Mouse (Mus musculus): ENCODE results near the gene Senp2. TPM values are rescaled to one million over a fixed set of nuclear protein-coding genes. Genes with fewer than 3 reads are reported as not detected.

Senp2 gene
- 47.7 and 49.4 TPM in 2 replicates for polyA plus RNA-seq (2015; fragmentation: Nextera tagmentation; extraction: Ambion mirVana)

GRCm38 (mm10) chr16:22009099-22009584 is at the start of gene Senp2:
Senp2 (plus strand) TSS chr16:22009484.
- peak within 1 kb of the TSS; percentile 85 for H3K9ac ChIP-seq (ENCODE audit: low read depth, low read length)
- H3K27me3 ChIP-seq (ENCODE audit: control insufficient read depth, insufficient read depth, low read depth, low read length): no peaks in the 10 kb centered on the region
- H3K9me3 ChIP-seq (replicated peaks; ENCODE audit: control insufficient read depth, low read length, poor library complexity, severe bottlenecking): no peaks in the 10 kb centered on the region
- H3K36me3 ChIP-seq (ENCODE audit: control insufficient read depth, insufficient read depth, low read length): no peaks in the 10 kb centered on the region
- ATAC-seq: peak; percentile 100
- peak within 1 kb of the TSS; percentile 81 for H3K27ac ChIP-seq (ENCODE audit: low read length)
- WGBS: under 1% methylated on average over 40 of the region's 45 CpGs
- H3K4me3 ChIP-seq (ENCODE audit: low read depth, low read length): peak within 1 kb of the TSS; percentile 99
- peaks cover 12% of the 10 kb centered on the region for H3K4me1 ChIP-seq (ENCODE audit: control insufficient read depth, insufficient read depth, low read length)
- H3K4me2 ChIP-seq (ENCODE audit: low read length): peak within 1 kb of the TSS; percentile 78

GRCm38 (mm10) chr16:21965576-21965975 is 43.7 kb upstream of the Senp2 start:
- H3K36me3 ChIP-seq (ENCODE audit: control insufficient read depth, insufficient read depth, low read length): no peaks in the 10 kb centered on the region
- no peak for ATAC-seq
- WGBS: 86% methylated on average over 3 of the region's 3 CpGs

GRCm38 (mm10) chr16:21969874-21970273 is 39.4 kb upstream of the Senp2 start:
- no peak overlapping the region for H3K4me3 ChIP-seq (ENCODE audit: low read depth, low read length)
- no peaks in the 10 kb centered on the region for H3K36me3 ChIP-seq (ENCODE audit: control insufficient read depth, insufficient read depth, low read length)
- H3K4me1 ChIP-seq (ENCODE audit: control insufficient read depth, insufficient read depth, low read length): no peaks in the 10 kb centered on the region
- H3K4me2 ChIP-seq (ENCODE audit: low read length): no peak overlapping the region
- WGBS: 88% methylated on average over 3 of the region's 5 CpGs
- H3K9ac ChIP-seq (ENCODE audit: low read depth, low read length): no peak overlapping the region
- H3K27ac ChIP-seq (ENCODE audit: low read length): no peak overlapping the region
- no peak for ATAC-seq
- no peaks in the 10 kb centered on the region for H3K9me3 ChIP-seq (replicated peaks; ENCODE audit: control insufficient read depth, low read length, poor library complexity, severe bottlenecking)
- H3K27me3 ChIP-seq (ENCODE audit: control insufficient read depth, insufficient read depth, low read depth, low read length): no peaks in the 10 kb centered on the region

More at GRCm38 (mm10) chr16:21965576-21965975, 43.7 kb upstream of the Senp2 start:
- Histone ChIP-seq H3K9me3 (replicated peaks; ENCODE audit: control insufficient read depth, low read length, poor library complexity, severe bottlenecking) (no peaks in the 10 kb centered on the region), H3K27me3 (ENCODE audit: control insufficient read depth, insufficient read depth, low read depth, low read length) (no peaks in the 10 kb centered on the region), H3K4me2 (ENCODE audit: low read length) (no peak overlapping the region), H3K9ac (ENCODE audit: low read depth, low read length) (no peak overlapping the region), H3K4me3 (ENCODE audit: low read depth, low read length) (no peak overlapping the region), H3K4me1 (ENCODE audit: control insufficient read depth, insufficient read depth, low read length) (no peaks in the 10 kb centered on the region), H3K27ac (ENCODE audit: low read length) (no peak overlapping the region)

DNA sequence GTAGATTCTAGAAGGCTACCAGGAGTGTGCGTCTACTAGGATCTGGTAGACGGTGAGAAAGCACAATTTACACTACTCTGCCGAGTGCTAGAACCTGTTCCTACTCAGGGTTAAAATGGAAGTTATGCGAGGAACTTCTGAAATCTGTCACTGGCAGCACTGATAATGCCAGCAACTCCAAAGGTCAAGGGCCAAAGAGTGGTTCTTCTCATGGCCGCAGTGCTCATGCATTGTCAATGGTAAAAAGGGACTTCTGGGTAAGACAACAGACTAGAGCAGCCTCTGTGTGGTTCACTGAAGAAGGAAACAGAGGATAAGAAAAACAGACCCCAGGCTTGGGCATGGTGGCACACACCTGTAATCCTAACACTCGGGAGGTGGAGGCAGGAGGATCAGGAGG is 38.7 kb upstream of the Senp2 start:
- H3K27ac ChIP-seq (ENCODE audit: low read length): no peak overlapping the region
- WGBS: 94% methylated on average over 6 of the region's 6 CpGs
- no peak for ATAC-seq
- no peak overlapping the region for H3K4me2 ChIP-seq (ENCODE audit: low read length)
- no peak overlapping the region for H3K9ac ChIP-seq (ENCODE audit: low read depth, low read length)
- H3K4me3 ChIP-seq (ENCODE audit: low read depth, low read length): no peak overlapping the region
- no peaks in the 10 kb centered on the region for H3K27me3 ChIP-seq (ENCODE audit: control insufficient read depth, insufficient read depth, low read depth, low read length)
- H3K9me3 ChIP-seq (replicated peaks; ENCODE audit: control insufficient read depth, low read length, poor library complexity, severe bottlenecking): no peaks in the 10 kb centered on the region
- no peaks in the 10 kb centered on the region for H3K4me1 ChIP-seq (ENCODE audit: control insufficient read depth, insufficient read depth, low read length)
- no peaks in the 10 kb centered on the region for H3K36me3 ChIP-seq (ENCODE audit: control insufficient read depth, insufficient read depth, low read length)

DNA sequence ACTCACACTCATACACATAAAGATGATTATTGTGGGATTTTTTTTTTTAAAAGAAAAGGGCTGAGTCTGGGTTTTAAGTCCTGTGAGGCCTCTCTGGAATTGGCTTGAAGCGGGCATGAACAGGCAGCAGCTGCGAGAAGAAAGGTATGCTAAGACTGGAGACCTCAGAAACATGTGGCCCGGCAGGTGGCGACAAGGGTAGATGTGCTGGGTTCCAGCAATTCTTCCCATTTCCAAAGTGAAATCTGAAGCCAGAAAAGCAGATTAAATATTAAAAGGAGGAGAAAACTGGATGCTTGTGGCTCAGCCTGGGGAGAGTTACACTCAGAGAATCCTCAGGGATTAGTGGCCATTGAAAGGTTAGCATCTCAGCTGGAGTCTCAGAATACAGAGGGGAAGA is 37.8 kb upstream of the Senp2 start:
- WGBS: 37% methylated on average over 4 of the region's 4 CpGs
- H3K4me1 ChIP-seq (ENCODE audit: control insufficient read depth, insufficient read depth, low read length): no peaks in the 10 kb centered on the region
- no peaks in the 10 kb centered on the region for H3K9me3 ChIP-seq (replicated peaks; ENCODE audit: control insufficient read depth, low read length, poor library complexity, severe bottlenecking)
- H3K27ac ChIP-seq (ENCODE audit: low read length): no peak overlapping the region
- ATAC-seq: no peak
- no peaks in the 10 kb centered on the region for H3K27me3 ChIP-seq (ENCODE audit: control insufficient read depth, insufficient read depth, low read depth, low read length)
- no peaks in the 10 kb centered on the region for H3K36me3 ChIP-seq (ENCODE audit: control insufficient read depth, insufficient read depth, low read length)
- no peak overlapping the region for H3K9ac ChIP-seq (ENCODE audit: low read depth, low read length)
- H3K4me2 ChIP-seq (ENCODE audit: low read length): no peak overlapping the region
- H3K4me3 ChIP-seq (ENCODE audit: low read depth, low read length): no peak overlapping the region

- no peak for ATAC-seq
- no peaks in the 10 kb centered on the region for H3K27me3 ChIP-seq (ENCODE audit: control insufficient read depth, insufficient read depth, low read depth, low read length)
- under 1% methylated on average over 16 of the region's 16 CpGs for WGBS
- H3K9ac ChIP-seq (ENCODE audit: low read depth, low read length): peak overlapping the region; percentile 27; the same call in 1 of the 2 replicates
- H3K27ac ChIP-seq (ENCODE audit: low read length): no peak overlapping the region
- no peaks in the 10 kb centered on the region for H3K36me3 ChIP-seq (ENCODE audit: control insufficient read depth, insufficient read depth, low read length)
- no peaks in the 10 kb centered on the region for H3K4me1 ChIP-seq (ENCODE audit: control insufficient read depth, insufficient read depth, low read length)
- H3K9me3 ChIP-seq (replicated peaks; ENCODE audit: control insufficient read depth, low read length, poor library complexity, severe bottlenecking): no peaks in the 10 kb centered on the region
- no peak overlapping the region for H3K4me3 ChIP-seq (ENCODE audit: low read depth, low read length)
- peak overlapping the region; percentile 43 for H3K4me2 ChIP-seq (ENCODE audit: low read length)
Observed at GRCm38 (mm10) chr16:21976203-21976602, 33.1 kb upstream of the Senp2 start.

- no peak overlapping the region for H3K4me3 ChIP-seq (ENCODE audit: low read depth, low read length)
- no peak overlapping the region for H3K9ac ChIP-seq (ENCODE audit: low read depth, low read length)
- no peak overlapping the region for H3K4me2 ChIP-seq (ENCODE audit: low read length)
- H3K36me3 ChIP-seq (ENCODE audit: control insufficient read depth, insufficient read depth, low read length): no peaks in the 10 kb centered on the region
- no peak for ATAC-seq
- H3K9me3 ChIP-seq (replicated peaks; ENCODE audit: control insufficient read depth, low read length, poor library complexity, severe bottlenecking): no peaks in the 10 kb centered on the region
- no peak overlapping the region for H3K27ac ChIP-seq (ENCODE audit: low read length)
- H3K4me1 ChIP-seq (ENCODE audit: control insufficient read depth, insufficient read depth, low read length): no peaks in the 10 kb centered on the region
- no peaks in the 10 kb centered on the region for H3K27me3 ChIP-seq (ENCODE audit: control insufficient read depth, insufficient read depth, low read depth, low read length)
- WGBS: 75% methylated on average over 5 of the region's 5 CpGs
Observed at GRCm38 (mm10) chr16:21977347-21977746, 31.9 kb upstream of the Senp2 start.

DNA sequence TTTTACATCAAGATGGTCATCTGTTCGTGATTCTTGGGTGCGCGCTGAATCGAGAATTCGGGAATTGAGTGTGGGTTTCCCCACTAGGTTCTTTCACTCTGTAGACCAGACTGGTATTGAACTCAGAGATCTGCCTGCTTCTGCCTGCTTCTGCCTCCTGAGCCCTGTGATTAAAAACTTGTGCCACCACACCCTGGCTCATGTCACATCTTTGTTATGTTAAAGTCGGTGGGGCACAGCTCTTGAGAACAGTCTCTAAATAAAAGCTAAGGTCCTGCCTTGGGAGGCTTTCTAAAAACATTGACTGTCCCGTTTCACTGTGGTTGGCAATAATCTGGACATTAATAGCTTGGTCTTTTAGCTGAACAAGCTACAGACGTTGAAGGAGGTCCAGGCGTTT is 26.1 kb upstream of the Senp2 start:
- Histone ChIP-seq H3K36me3 (ENCODE audit: control insufficient read depth, insufficient read depth, low read length) (no peaks in the 10 kb centered on the region), H3K27ac (ENCODE audit: low read length) (no peak overlapping the region)

GRCm38 (mm10) chr16:21983581-21983980 is 25.7 kb upstream of the Senp2 start:
- ATAC-seq: no peak
- Histone ChIP-seq H3K27ac (ENCODE audit: low read length) (no peak overlapping the region), H3K36me3 (ENCODE audit: control insufficient read depth, insufficient read depth, low read length) (no peaks in the 10 kb centered on the region), H3K9me3 (replicated peaks; ENCODE audit: control insufficient read depth, low read length, poor library complexity, severe bottlenecking) (no peaks in the 10 kb centered on the region), H3K4me3 (ENCODE audit: low read depth, low read length) (no peak overlapping the region), H3K4me2 (ENCODE audit: low read length) (no peak overlapping the region), H3K27me3 (ENCODE audit: control insufficient read depth, insufficient read depth, low read depth, low read length) (no peaks in the 10 kb centered on the region), H3K9ac (ENCODE audit: low read depth, low read length) (no peak overlapping the region), H3K4me1 (ENCODE audit: control insufficient read depth, insufficient read depth, low read length) (no peaks in the 10 kb centered on the region)
- WGBS: 90% methylated on average over 4 of the region's 4 CpGs

More for the DNA sequence above, 26.1 kb upstream of the Senp2 start:
- H3K4me1 ChIP-seq (ENCODE audit: control insufficient read depth, insufficient read depth, low read length): no peaks in the 10 kb centered on the region
- H3K4me2 ChIP-seq (ENCODE audit: low read length): no peak overlapping the region
- no peak for ATAC-seq
- H3K9ac ChIP-seq (ENCODE audit: low read depth, low read length): no peak overlapping the region
- H3K4me3 ChIP-seq (ENCODE audit: low read depth, low read length): no peak overlapping the region
- H3K9me3 ChIP-seq (replicated peaks; ENCODE audit: control insufficient read depth, low read length, poor library complexity, severe bottlenecking): no peaks in the 10 kb centered on the region
- 95% methylated on average over 9 of the region's 9 CpGs for WGBS
- no peaks in the 10 kb centered on the region for H3K27me3 ChIP-seq (ENCODE audit: control insufficient read depth, insufficient read depth, low read depth, low read length)

Data from midbrain, embryonic 16.5 days (tissue).